Mouse (Mus musculus) liver, embryonic 14.5 days (tissue): Measurements from ENCODE around the gene Fbxo41. TPM values are rescaled to one million over a fixed set of nuclear protein-coding genes. Genes with fewer than 3 reads are reported as not detected.
A peak's percentile ranks its signal among the peaks of the same experiment; 100 is the strongest.

Experiments used
- ATAC-seq: fragments of 200-750 bp; cut with Nextera tagmentation; 2 replicates; pipeline ENCODE4 v1.8.0; 2017; ENCODE audit warnings: moderate number of reproducible peaks, mild to moderate bottlenecking, moderate library complexity; ENCODE audit not compliant: insufficient read depth
- DNase-seq, 3 experiments: peaks; one replicate each; pipeline ENCODE4 v3.0.0-alpha.2; 2012 to 2013; ENCODE audit warnings: low read depth in 3 of 3, low spot score in 3 of 3
- H3K27ac ChIP-seq: fragments of 300-500 bp; sonication (generic); 2 replicates; pipeline ENCODE4 v1.5.1; 2014; ENCODE audit warnings: moderate library complexity, mild to moderate bottlenecking, control low read depth, inconsistent platforms
- H3K27me3 ChIP-seq: fragments of 300-500 bp; sonication (generic); 2 replicates; pipeline ENCODE4 v1.6.1; 2014; ENCODE audit warnings: mild to moderate bottlenecking, low read length, moderate library complexity; ENCODE audit not compliant: control insufficient read depth, insufficient read depth
- H3K36me3 ChIP-seq: fragments of 300-500 bp; sonication (generic); replicated peaks from 2 replicates; pipeline ENCODE4 v1.6.1; 2014; ENCODE audit warnings: low read depth; ENCODE audit not compliant: control insufficient read depth, insufficient read depth
- H3K4me1 ChIP-seq, 2 experiments: fragments of 200-500 bp in 1 of 2; fragments of 300-500 bp in 1 of 2; sonication (generic) in 1 of 2; replicated peaks; 2 replicates each; pipeline ENCODE4 v1.6.1; 2012 to 2014; ENCODE audit warnings: antibody characterized with exemption in 1 of 2, inconsistent platforms in 1 of 2, low read length in 1 of 2; ENCODE audit not compliant: control insufficient read depth in 2 of 2, insufficient read depth in 2 of 2
- H3K4me2 ChIP-seq: fragments of 300-500 bp; sonication (generic); 2 replicates; pipeline ENCODE4 v1.6.1; 2014; ENCODE audit warnings: low read depth, mild to moderate bottlenecking, control low read depth, moderate library complexity
- H3K4me3 ChIP-seq, 2 experiments: fragments of 200-500 bp in 1 of 2; fragments of 300-500 bp in 1 of 2; sonication (generic) in 1 of 2; 2 replicates each; pipeline ENCODE4 v1.5.1; 2012 to 2014; ENCODE audit warnings: low read depth in 2 of 2, low read length in 2 of 2, mild to moderate bottlenecking in 2 of 2, control low read depth in 1 of 2, inconsistent platforms in 1 of 2, moderate library complexity in 1 of 2; ENCODE audit not compliant: insufficient read depth in 1 of 2
- H3K9ac ChIP-seq: fragments of 300-500 bp; sonication (generic); replicated peaks from 2 replicates; pipeline ENCODE4 v1.6.1; 2014; ENCODE audit warnings: mild to moderate bottlenecking, control low read depth, moderate library complexity
- H3K9me3 ChIP-seq: fragments of 300-500 bp; sonication (generic); 2 replicates; pipeline ENCODE4 v1.6.1; 2016; ENCODE audit warnings: low read length, mixed read lengths; ENCODE audit not compliant: control insufficient read depth
- CTCF ChIP-seq: IDR thresholded peaks from 2 replicates; pipeline ENCODE4 v1.5.1; 2016; ENCODE audit warnings: antibody characterized with exemption, low read depth, control low read depth
- EP300 ChIP-seq: IDR thresholded peaks from 2 replicates; pipeline ENCODE4 v1.6.1; 2016; ENCODE audit warnings: antibody characterized with exemption, low read depth
- WGBS: fragments of 180-500 bp; shearing (Covaris S2); extraction: QIAGEN DNeasy Blood & Tissue Kit; methylation state at CpG from one replicate; pipeline ENCODE4 v1.1.7; 2014; ENCODE audit not compliant: insufficient replicate concordance; 5-methylcytosine and 5-hydroxymethylcytosine counted together
- polyA plus RNA-seq, 2 experiments: library from polyadenylated mRNA; depleted of rRNA in 1 of 2; stranded (reverse) in 1 of 2; unstranded in 1 of 2; fragments of >200 nt; fragmentation: Nextera tagmentation in 1 of 2; extraction: Ambion mirVana in 1 of 2; gene quantifications; 2 replicates each; pipeline versions ENCODE4 v1.2.1 to v1.2.3; 2012 to 2014

Gene Fbxo41
- polyA plus RNA-seq, 2 experiments: not detected

- ATAC-seq (no peak), DNase-seq (no peak)
- Histone ChIP-seq H3K4me1 (no peaks in the 10 kb centered on the region), H3K36me3 (no peaks in the 10 kb centered on the region), H3K27ac (no peak overlapping the region), H3K4me3 (no peak overlapping the region), H3K4me2 (no peak overlapping the region), H3K9me3 (no peaks in the 10 kb centered on the region), H3K27me3 (no peaks in the 10 kb centered on the region; the same call in 1 of the 2 replicates), H3K9ac (no peak overlapping the region)
- WGBS: 56% methylated on average over 3 of the region's 3 CpGs
- no peak for TF ChIP-seq CTCF
- TF ChIP-seq EP300: no peak
Measured at GRCm38 (mm10) chr6:85475581-85475980, 27.2 kb downstream of the Fbxo41 start.

- 38% methylated on average over 5 of the region's 5 CpGs for WGBS
- no peak overlapping the region for H3K27ac ChIP-seq
- no peaks in the 10 kb centered on the region for H3K4me1 ChIP-seq
- no peak overlapping the region for H3K4me3 ChIP-seq
- H3K27me3 ChIP-seq: no peaks in the 10 kb centered on the region; the same call in 1 of the 2 replicates
- no peak for ATAC-seq
- no peak overlapping the region for H3K9ac ChIP-seq
- TF ChIP-seq EP300 (no peak), CTCF (no peak)
- no peak overlapping the region for H3K4me2 ChIP-seq
- peaks cover 19% of the 10 kb centered on the region for H3K36me3 ChIP-seq
- DNase-seq: no peak
- no peaks in the 10 kb centered on the region for H3K9me3 ChIP-seq
Measured at GRCm38 (mm10) chr6:85472542-85472941, 30.3 kb downstream of the Fbxo41 start.

GRCm38 (mm10) chr6:85471962-85472361 is 30.8 kb downstream of the Fbxo41 start:
- H3K27ac ChIP-seq: no peak overlapping the region
- no peak for TF ChIP-seq CTCF
- no peak for TF ChIP-seq EP300
- H3K27me3 ChIP-seq: no peaks in the 10 kb centered on the region; the same call in 1 of the 2 replicates
- H3K4me2 ChIP-seq: no peak overlapping the region
- no peaks in the 10 kb centered on the region for H3K9me3 ChIP-seq
- WGBS: 52% methylated on average over 8 of the region's 8 CpGs
- peaks cover 24% of the 10 kb centered on the region for H3K36me3 ChIP-seq
- H3K9ac ChIP-seq: no peak overlapping the region
- ATAC-seq (no peak), DNase-seq (no peak)
- H3K4me3 ChIP-seq: no peak overlapping the region
- no peaks in the 10 kb centered on the region for H3K4me1 ChIP-seq

- ATAC-seq: 0 out of 2 replicates have a peak, but pooled peaks have one; percentile 26
- no peak overlapping the region for H3K9ac ChIP-seq
- no peak overlapping the region for H3K4me3 ChIP-seq
- TF ChIP-seq EP300: no peak
- no peak for TF ChIP-seq CTCF
- H3K27ac ChIP-seq: no peak overlapping the region
- peaks cover 44% of the 10 kb centered on the region for H3K36me3 ChIP-seq
- no peaks in the 10 kb centered on the region for H3K4me1 ChIP-seq
- H3K4me2 ChIP-seq: no peak overlapping the region
- 66% methylated on average over 5 of the region's 5 CpGs for WGBS
- H3K27me3 ChIP-seq: no peaks in the 10 kb centered on the region
- no peaks in the 10 kb centered on the region for H3K9me3 ChIP-seq
- DNase-seq: no peak
Measured at GRCm38 (mm10) chr6:85469660-85470430, 32.9 kb downstream of the Fbxo41 start.

DNA sequence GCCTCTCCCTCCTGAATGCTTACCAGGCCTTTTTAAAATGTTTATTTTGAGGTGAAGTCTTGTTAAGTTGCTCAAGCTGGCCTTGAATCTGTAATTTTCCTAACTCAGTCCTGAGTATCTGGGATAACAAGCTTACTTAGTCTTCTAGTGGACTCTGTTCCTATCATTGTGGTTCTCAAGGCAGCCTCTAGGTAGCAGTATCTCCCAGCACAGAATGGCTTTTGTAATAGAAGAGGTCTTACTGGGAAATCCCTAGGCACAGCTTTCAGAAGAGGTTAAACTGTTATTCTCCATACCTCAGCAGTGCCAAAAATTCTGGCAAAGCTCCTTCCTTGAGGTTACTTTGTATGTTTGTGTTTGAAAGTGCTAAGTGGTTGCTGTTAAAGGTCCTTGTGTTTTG is 37.4 kb downstream of the Fbxo41 start:
- Histone ChIP-seq H3K4me1 (no peaks in the 10 kb centered on the region), H3K9me3 (no peaks in the 10 kb centered on the region), H3K9ac (no peak overlapping the region), H3K4me2 (no peak overlapping the region), H3K4me3 (no peak overlapping the region), H3K36me3 (peaks cover 87% of the 10 kb centered on the region), H3K27me3 (no peaks in the 10 kb centered on the region), H3K27ac (no peak overlapping the region)
- peak; percentile 9; the same call in 1 of the 2 replicates for TF ChIP-seq CTCF
- TF ChIP-seq EP300: no peak
- ATAC-seq: no peak
- DNase-seq: no peak
